ENCODE assay signal across 24 mouse cellular contexts in the genomic region with DNA sequence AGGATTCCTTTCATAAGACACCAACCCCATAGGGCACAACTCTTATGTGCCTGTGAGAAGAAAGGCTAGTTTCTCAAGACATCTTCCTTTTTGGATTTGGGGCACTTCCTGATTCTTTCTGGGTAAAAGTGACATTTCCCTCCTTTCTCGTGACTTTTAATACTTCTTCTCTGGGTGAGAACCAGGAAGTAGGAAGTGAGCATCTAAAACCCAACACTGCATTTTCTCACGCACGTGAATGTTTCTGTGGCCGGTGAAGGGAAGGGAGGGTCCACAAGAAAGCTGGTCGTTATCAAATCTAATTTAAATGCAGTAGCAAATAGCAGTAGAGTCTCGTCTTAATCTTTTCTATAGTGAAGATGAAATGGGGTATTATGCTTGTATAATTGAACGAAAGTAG. TPM values are rescaled to one million over a fixed set of nuclear protein-coding genes. Genes with fewer than 3 reads are reported as not detected.
DNase-seq lines count a peak whose midpoint lies in the region; ATAC-seq lines count a peak whose summit lies in the region.
"Had no signal": no experiment of that assay in that cellular context is flagged by ENCODE, and none has a peak within 500 bp of the region (broad histone marks: within the 10 kb centered on the region; RNA-seq: fewer than 3 reads in every experiment).

No protein-coding gene starts in this region.

- peak; percentile 32 for DNase-seq in lung, postnatal 25 days (ENCODE audit: low spot score)
- no peak for DNase-seq in lung, postnatal 4 days
- DNase-seq in splenic B cell, adult 2 months (ENCODE audit: low read depth, low spot score) = peak; percentile 24
- no peak for DNase-seq in frontal cortex, postnatal 14 days (ENCODE audit: low spot score in 2 of 2)
- DNase-seq in midbrain, embryonic 14.5 days = no peak
- DNase-seq: adrenal gland, postnatal 10 days; cerebellum, postnatal 10 days; gastrocnemius, postnatal 10 days; heart, adult 11 months; heart, postnatal 14 days; kidney, adult 2 months; left cerebral cortex, postnatal 4 days; lung, adult 18-20 months; right cerebral cortex, postnatal 4 days had no signal

- ATAC-seq in common myeloid progenitor, adult 5-6 weeks (replicated peaks; ENCODE audit: low read depth, poor library complexity, severe bottlenecking) = peak; percentile 36; the same call in 1 of the 2 replicates
- peak; percentile 47 for ATAC-seq in megakaryocyte progenitor cell, adult 5-6 weeks (replicated peaks; ENCODE audit: poor library complexity)
- ATAC-seq in midbrain, embryonic 14.5 days (ENCODE audit: low FRiP score, low TSS enrichment) = no peak
- ATAC-seq: forebrain, embryonic 13.5 days had no signal

- WGBS in midbrain, embryonic 14.5 days = 85% methylated on average over 7 of the region's 7 CpGs

- no peaks in the 10 kb centered on the region for H3K9me3 ChIP-seq in midbrain, embryonic 14.5 days (ENCODE audit: control insufficient read depth, low read length)
- H3K9me3 ChIP-seq: forebrain, embryonic 13.5 days; heart, embryonic 12.5 days; hindbrain, embryonic 12.5 days; limb, embryonic 15.5 days; midbrain, embryonic 12.5 days; neural tube, embryonic 12.5 days had no signal

- no peak overlapping the region for H3K9ac ChIP-seq in midbrain, embryonic 14.5 days (replicated peaks; ENCODE audit: low read length)
- H3K9ac ChIP-seq: forebrain, embryonic 13.5 days; heart, embryonic 12.5 days; hindbrain, embryonic 12.5 days; limb, embryonic 15.5 days; midbrain, embryonic 12.5 days; neural tube, embryonic 12.5 days had no signal

- H3K4me2 ChIP-seq in midbrain, embryonic 14.5 days (ENCODE audit: low read length) = no peak overlapping the region
- H3K4me2 ChIP-seq: forebrain, embryonic 13.5 days; heart, embryonic 12.5 days; hindbrain, embryonic 12.5 days; limb, embryonic 15.5 days; midbrain, embryonic 12.5 days; neural tube, embryonic 12.5 days had no signal

- no peaks in the 10 kb centered on the region for H3K27me3 ChIP-seq in splenic B cell, adult 2 months (ENCODE audit: control insufficient read depth, insufficient read depth, low read length, poor library complexity, severe bottlenecking)
- H3K27me3 ChIP-seq in midbrain, embryonic 14.5 days (ENCODE audit: control insufficient read depth, insufficient read depth, low read length) = no peaks in the 10 kb centered on the region
- H3K27me3 ChIP-seq: forebrain, embryonic 13.5 days; heart, embryonic 12.5 days; hindbrain, embryonic 12.5 days; limb, embryonic 15.5 days; midbrain, embryonic 12.5 days; neural tube, embryonic 12.5 days had no signal

- no peak overlapping the region for H3K4me3 ChIP-seq in midbrain, embryonic 14.5 days (replicated peaks; ENCODE audit: low read depth, low read length)
- H3K4me3 ChIP-seq: forebrain, embryonic 13.5 days; heart, embryonic 12.5 days; hindbrain, embryonic 12.5 days; left cerebral cortex, adult 2 months; limb, embryonic 15.5 days; midbrain, embryonic 12.5 days; neural tube, embryonic 12.5 days had no signal

- no peaks in the 10 kb centered on the region for H3K4me1 ChIP-seq in midbrain, embryonic 14.5 days (ENCODE audit: control insufficient read depth, insufficient read depth, low read length)
- H3K4me1 ChIP-seq: forebrain, embryonic 13.5 days; hindbrain, embryonic 12.5 days; limb, embryonic 15.5 days; midbrain, embryonic 12.5 days; neural tube, embryonic 12.5 days had no signal

- no peak overlapping the region for H3K27ac ChIP-seq in midbrain, embryonic 14.5 days (replicated peaks; ENCODE audit: low read depth, low read length)
- H3K27ac ChIP-seq: forebrain, embryonic 13.5 days; hindbrain, embryonic 12.5 days; kidney, postnatal 0 days; left cerebral cortex, adult 2 months; limb, embryonic 15.5 days; midbrain, embryonic 12.5 days; neural tube, embryonic 12.5 days had no signal

- H3K36me3 ChIP-seq in splenic B cell, adult 2 months (ENCODE audit: control insufficient read depth, insufficient read depth, low read length, poor library complexity, severe bottlenecking) = peaks cover 2% of the 10 kb centered on the region; the same call in 1 of the 2 replicates
- no peaks in the 10 kb centered on the region for H3K36me3 ChIP-seq in midbrain, embryonic 14.5 days (ENCODE audit: control insufficient read depth, insufficient read depth, low read length)
- H3K36me3 ChIP-seq: hindbrain, embryonic 12.5 days had no signal

RNA-seq across cellular contexts. Expression of gene Etv6, which starts 36.9 kb away (rescaled TPM):
- total RNA-seq in common myeloid progenitor, adult 5-6 weeks (2017) = 110 and 129 TPM in 2 replicates
- 124 TPM in 2 replicates for total RNA-seq in megakaryocyte progenitor cell, adult 5-6 weeks (2015)
- total RNA-seq in megakaryocyte progenitor cell, adult 5-6 weeks (2017) = 67.1 and 76.4 TPM in 2 replicates
- 4.1 and 7.9 TPM in 2 replicates for polyA plus RNA-seq in midbrain, embryonic 14.5 days (2014; fragmentation: Nextera tagmentation; extraction: Ambion mirVana)

Comparison
In these comparisons a context has a peak if more than half of its experiments do, and no peak if none do; other contexts are left out.
1. DNase-seq: peak in lung, postnatal 25 days (single experiment) and splenic B cell, adult 2 months (single experiment); none in lung, postnatal 4 days (0 of 2), frontal cortex, postnatal 14 days (0 of 2) and midbrain, embryonic 14.5 days (single experiment).